Mouse (Mus musculus): ENCODE measurements around the gene B3galt5.
"Not testable (repeated sequence)": the region's sequence is repeated elsewhere in the genome, so short reads cannot be mapped to it uniquely, and the experiment has no call there.

The B3galt5 gene

GRCm38 (mm10) chr16:96271736-96272135, 36.1 kb downstream of the B3galt5 start:
- DNase-seq (ENCODE audit: low spot score in 2 of 2), result no peak

DNA sequence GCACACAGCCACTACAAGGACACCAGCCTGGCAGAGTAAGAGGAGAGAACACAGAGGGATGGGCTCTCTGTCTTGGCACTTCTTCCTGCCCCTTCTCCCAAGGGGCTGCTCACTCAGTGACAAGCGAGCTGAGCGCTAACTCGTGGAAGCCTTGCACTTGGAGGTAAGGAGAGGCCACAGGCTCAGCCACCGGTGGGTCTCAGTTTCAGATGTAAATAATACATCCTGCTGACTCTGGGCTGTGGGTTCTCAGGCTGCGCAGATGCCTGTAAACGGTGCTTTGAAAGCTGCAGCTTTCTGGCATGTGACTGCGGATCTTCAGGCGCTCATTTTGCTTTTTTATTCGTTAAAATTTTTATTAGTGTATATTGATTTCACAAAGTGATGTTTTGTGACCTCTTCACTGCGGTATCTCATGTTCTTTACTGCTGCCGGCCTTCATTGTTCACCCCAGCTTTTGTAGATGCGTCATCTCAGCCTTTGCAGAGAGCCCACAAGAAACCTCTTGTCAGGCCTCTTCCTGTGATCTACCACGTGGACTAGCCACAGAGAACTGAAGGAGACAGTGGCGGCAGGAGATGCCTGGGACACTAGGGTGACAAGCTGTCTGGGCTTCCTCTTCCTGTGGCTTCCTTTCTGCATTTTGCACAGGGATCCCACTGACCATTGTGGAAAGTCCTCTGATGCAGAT, 37.5 kb downstream of the B3galt5 start:
- peak in 1 of 2 experiments; percentile 20 for DNase-seq (ENCODE audit: low spot score in 2 of 2)

GRCm38 (mm10) chr16:96276596-96276995, 41.0 kb downstream of the B3galt5 start:
- DNase-seq (ENCODE audit: low spot score in 2 of 2), result no peak

DNA sequence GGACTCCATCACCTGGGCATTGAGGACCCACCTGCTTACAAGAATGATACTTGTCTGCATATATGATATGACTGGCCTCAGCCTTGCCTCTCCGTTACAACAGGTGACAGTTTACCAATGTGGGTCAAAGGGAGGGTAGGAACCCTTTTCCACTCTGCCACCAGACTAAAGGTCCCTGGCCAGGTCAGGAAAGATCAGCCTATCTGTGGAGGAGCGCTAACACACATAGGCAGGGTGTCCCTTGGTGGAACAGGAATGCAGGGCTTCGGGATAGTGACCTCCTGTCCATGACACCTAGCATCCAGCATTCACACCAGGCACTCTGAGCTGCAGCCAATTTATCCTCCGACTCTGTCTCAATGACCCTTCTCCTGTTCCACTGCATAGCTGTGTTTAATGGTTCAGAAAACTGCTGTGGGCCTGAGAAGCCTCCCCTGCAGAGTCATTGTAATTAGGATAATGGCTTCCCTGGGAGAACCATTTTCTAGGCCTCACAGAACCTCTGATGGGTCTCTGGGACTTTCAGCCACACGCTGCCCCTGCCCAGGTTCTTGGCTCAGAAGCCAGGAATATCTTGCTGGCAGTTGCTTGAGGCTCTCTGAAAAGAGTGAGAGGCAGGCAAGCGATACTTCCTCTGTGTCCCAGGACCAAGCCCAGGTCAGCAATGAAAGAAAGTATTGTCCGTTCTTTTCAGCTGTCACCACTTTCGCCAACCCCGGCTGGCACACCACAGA, 43.1 kb downstream of the B3galt5 start:
- DNase-seq (ENCODE audit: low spot score in 2 of 2), result no peak

- no peak for DNase-seq (ENCODE audit: low spot score in 2 of 2)
These were observed 45.4 kb downstream of the B3galt5 start for GRCm38 (mm10) chr16:96280719-96281605.

DNA sequence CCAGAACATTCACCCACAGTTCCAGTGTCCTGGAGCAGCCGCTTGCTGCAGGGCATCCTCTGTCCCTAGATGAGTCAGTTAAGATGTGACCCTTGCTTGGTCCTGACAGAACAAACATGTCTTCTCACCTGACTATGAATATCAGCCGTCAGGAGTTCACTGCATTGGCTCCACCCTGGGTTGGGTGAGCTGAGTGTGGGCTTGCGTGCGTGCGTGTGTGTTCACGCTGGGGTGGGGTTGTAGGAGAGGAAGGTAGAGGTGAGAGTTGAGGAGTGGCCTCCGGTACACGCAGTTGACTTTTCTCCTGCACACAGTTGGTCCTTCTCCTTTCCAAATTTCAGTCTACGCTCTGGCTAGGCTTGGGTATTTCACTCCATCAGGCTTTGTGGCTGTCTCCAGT, 47.0 kb downstream of the B3galt5 start:
- DNase-seq (ENCODE audit: low spot score in 2 of 2), result no peak

- no peak for DNase-seq (ENCODE audit: low spot score in 2 of 2)
These were observed 56.3 kb downstream of the B3galt5 start for GRCm38 (mm10) chr16:96291885-96292284.

GRCm38 (mm10) chr16:96292530-96293173, 57.1 kb downstream of the B3galt5 start:
- DNase-seq (ENCODE audit: low spot score in 2 of 2), result no peak

DNA sequence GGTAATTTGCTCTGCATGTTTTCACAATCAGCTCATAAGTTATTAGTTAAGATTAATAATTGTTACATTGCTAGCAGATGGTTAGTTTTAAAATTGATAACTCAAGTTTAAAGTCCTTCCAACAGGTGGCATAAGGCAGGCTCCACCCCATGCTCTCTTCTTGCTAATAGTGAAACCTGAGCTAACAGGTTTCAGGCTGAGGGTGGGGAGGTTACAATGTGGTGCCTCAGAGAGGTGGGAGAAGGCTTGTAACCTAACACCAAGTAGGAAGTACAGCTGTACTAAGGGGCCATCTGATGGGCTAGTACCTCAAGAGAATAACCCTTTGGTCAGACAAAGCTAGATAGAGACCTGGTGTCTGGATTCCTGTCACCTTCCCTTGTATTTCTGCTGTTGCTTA, 62.5 kb downstream of the B3galt5 start:
- no peak for DNase-seq (ENCODE audit: low spot score in 2 of 2)

GRCm38 (mm10) chr16:96298574-96298973, 63.0 kb downstream of the B3galt5 start:
- DNase-seq (ENCODE audit: low spot score in 2 of 2), result no peak

GRCm38 (mm10) chr16:96303356-96303755, 67.8 kb downstream of the B3galt5 start:
- DNase-seq (ENCODE audit: low spot score in 2 of 2), result no peak

DNA sequence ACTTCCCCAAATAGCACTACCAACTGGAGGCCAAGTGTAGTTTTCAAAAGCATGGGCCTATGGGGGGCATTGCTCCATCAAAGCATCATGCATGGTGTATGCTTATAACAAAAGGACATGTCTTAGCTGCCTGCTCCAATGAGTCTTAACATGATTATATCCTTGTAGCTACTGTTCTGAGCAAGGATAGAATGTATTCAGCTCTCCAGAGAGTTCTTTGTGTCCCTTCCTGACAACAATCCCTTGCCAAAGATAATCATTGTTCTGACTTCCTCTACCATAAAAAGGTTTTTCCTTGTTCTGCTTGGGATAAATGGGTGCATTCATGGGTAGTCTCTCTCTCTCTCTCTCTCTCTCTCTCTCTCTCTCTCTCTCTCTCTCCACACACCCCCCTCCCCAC, 68.8 kb downstream of the B3galt5 start:
- DNase-seq (ENCODE audit: low spot score in 2 of 2), result no peak

GRCm38 (mm10) chr16:96306905-96307304, 71.3 kb downstream of the B3galt5 start:
- DNase-seq (ENCODE audit: low spot score in 2 of 2), result no peak

- no peak for DNase-seq (ENCODE audit: low spot score in 2 of 2)
These were observed 82.2 kb downstream of the B3galt5 start for GRCm38 (mm10) chr16:96317803-96318202.

DNA sequence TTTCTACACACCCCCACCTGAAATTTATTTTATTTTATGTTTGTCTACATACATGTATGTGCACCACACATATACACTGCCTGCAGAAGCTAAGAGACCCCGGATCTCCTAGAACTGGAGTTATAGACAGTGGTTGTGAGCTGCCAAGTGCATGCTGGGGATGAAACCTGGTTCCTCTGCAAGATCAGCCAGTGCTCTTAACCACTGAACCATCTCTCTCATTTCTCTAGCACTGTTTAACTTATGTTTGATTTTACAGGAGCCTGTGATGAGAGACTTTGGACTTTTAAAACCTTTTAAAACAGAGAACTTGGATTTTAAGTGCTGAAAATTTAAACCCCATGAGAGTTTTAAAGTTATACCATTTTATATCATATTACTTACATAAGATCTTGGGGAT, 87.1 kb downstream of the B3galt5 start:
- DNase-seq (ENCODE audit: low spot score in 2 of 2), result no peak

GRCm38 (mm10) chr16:96323166-96323565, 87.6 kb downstream of the B3galt5 start:
- no peak for DNase-seq (ENCODE audit: low spot score in 2 of 2)

GRCm38 (mm10) chr16:96326110-96326999, 90.8 kb downstream of the B3galt5 start:
- DNase-seq (ENCODE audit: low spot score in 2 of 2), result no peak

DNA sequence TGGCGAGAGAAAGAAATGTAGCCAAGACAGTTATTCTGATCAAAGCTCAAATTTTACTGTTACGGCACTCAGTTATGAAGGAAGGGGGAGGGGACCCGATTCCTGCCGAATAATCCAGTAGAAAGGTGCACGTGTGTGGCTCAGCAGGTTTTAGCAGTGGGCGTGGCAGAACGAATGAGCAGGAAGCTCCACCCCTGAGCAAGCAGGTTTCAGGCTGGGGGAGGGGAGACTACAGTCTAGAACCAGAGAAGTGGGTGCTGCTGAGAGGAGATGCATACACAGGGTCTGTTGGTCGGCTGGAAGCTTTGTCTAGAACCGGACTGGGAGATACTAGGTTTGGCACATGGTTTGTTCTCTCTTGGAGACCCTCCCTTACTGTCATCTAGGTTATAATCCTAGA, 91.7 kb downstream of the B3galt5 start:
- not testable (repeated sequence) for DNase-seq (ENCODE audit: low spot score in 2 of 2)

DNA sequence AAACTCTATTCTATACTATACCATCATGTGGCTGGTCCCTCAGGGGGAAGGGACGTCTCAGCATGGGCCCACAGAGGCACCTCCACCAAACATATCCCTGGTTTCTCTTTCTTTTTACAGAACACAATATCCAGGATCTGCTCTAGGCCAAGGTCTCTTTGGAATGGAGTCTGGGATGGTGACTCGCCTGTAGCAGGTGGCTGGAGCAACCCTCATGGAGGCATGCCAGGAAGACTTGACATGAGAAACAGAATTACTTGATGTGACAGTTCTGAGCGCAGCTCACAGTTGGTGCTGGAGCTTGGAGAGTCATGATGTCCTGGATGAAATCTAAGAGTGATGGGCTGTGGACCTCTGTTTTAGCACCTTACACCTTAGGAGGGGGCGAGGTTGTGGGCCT, 104.0 kb downstream of the B3galt5 start:
- no peak for DNase-seq (ENCODE audit: low spot score in 2 of 2)

DNA sequence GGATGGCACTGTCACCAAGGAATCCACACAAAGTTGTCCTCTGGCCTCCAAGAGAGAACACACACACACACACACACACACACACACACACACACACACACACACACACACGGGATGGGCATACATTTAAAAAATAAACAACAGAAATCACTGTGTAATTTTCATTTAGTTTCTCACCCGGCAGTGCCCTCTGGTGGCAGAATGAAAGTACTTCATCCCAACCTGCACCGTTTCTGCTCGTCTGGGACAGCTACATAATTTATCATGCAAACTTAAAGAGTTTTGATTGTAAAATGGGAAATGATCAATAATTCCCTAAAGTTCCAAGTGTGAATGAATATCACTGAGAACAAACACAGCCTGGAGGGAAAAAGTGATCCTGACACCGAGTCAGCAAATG, 105.7 kb downstream of the B3galt5 start:
- peak; percentile 17 to 62 for DNase-seq (ENCODE audit: low spot score in 2 of 2)

DNA sequence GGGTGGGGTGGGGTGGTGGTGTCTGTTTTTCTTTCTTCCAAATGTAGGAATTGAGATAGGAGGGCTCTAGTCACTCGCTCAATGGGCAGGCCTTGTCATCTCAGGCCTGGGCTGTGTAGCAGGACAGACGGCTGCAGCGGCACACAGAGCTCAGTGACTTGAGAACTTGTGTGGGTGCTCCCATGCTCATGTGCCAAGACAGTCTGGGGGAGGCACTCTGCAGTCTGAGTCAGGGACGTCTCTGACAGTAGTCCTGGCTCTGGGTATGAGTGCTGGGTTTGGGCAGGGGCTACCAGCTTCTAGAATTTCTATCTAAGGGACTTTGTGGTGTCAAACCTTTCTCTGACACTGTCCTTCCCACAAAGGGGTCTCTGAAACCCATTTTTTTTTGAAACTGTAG, 106.3 kb downstream of the B3galt5 start:
- DNase-seq (ENCODE audit: low spot score in 2 of 2), result no peak

Measured in spleen, postnatal 10 days (tissue).